Mouse (Mus musculus) small intestine, adult 2 months (tissue): ENCODE results near the gene Rnf32.

Experiments
- CTCF ChIP-seq: fragments of 200-500 bp; IDR thresholded peaks from 2 replicates; pipeline ENCODE4 v1.5.1; 2012; ENCODE audit warnings: low read depth, mild to moderate bottlenecking, control low read depth, inconsistent platforms, low read length, moderate library complexity, mixed read lengths; ENCODE audit not compliant: insufficient replicate concordance, insufficient read length; ENCODE audit errors: extremely low read depth
- POLR2A ChIP-seq: fragments of 200-500 bp; IDR thresholded peaks from 2 replicates; pipeline ENCODE4 v1.6.1; 2012; ENCODE audit warnings: low read depth, mild to moderate bottlenecking, control low read depth, inconsistent platforms, low read length, moderate library complexity

DNA sequence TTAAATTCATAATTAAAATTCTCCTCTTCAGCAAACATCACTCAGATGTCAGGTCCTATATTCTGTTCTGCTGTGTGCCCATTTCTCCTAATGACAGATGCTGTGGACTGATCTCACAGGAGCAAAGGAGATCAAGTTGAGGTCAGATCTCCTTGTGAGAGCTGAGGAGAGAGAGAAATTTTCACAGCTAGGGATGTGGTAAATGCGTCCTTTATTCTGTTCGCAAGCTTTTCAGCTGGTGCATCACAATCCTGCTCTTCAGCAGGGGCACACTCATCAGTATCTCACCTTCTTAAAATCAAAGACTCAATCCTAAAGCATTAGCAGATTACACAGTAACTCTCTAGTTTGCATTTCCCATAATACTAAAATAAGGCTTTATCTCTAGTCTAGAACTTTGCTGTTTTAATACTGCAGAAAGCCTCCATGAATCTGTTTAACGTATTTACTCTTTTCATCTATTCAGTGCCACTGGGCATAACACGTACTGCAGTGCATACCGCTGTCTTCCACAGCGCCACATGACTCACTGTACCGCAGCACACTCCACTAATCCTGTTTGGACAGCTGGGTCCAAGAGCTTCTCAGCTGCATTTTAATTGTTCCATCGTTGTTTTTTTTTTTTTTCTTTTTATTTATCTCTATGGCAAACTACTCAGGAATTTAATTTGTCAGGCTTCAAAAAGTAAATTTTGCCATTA, 55.2 kb downstream of the Rnf32 start:
- TF ChIP-seq CTCF (no peak), POLR2A (no peak)
